Mouse (Mus musculus): ENCODE results near the gene Ppp4r3a. TPM values are rescaled to one million over a fixed set of nuclear protein-coding genes. Genes with fewer than 3 reads are reported as not detected.

The Ppp4r3a gene
- total and polyA plus RNA-seq, 3 experiments: 43.2 to 68.6 (median 68.5) TPM

DNA sequence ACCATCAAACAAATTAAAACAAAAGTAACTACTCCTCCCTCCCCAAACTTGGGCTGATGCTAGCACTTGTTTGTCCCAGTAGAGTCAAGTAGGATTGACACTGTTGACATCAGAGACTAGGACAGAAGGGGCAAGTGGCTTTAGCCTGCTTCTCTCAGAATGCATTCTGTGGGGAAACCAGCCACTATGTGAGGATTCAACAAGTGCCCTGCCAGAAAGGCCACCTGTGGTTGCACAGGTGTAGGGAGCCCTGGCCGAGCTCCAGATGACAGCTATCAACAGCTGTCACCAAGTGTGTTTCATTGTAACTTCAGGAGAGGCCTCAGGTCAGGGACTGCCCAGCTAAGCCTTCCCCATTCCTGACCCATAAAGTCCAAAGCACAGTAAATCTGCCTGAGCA lies 6.5 kb upstream of the Ppp4r3a start:
- no peaks in the 10 kb centered on the region for H3K9me3 ChIP-seq (replicated peaks; ENCODE audit: low read length)
- H3K4me1 ChIP-seq (ENCODE audit: control insufficient read depth in 1 of 2, insufficient read depth in 2 of 2): no peaks in the 10 kb centered on the region
- H3K27ac ChIP-seq (ENCODE audit: insufficient read depth, low read depth): no peak overlapping the region
- in situ Hi-C loops (cut with MboI; ENCODE audit: low pct_ligation_motif_present, low pct_unique_long_range_greater_than_20kb, low sequenced_read_pairs): loop anchor here (10.0 kb wide), 1 partner anchor 975 kb away; no protein-coding TSS in a partner anchor
- DNase-seq (ENCODE audit: extremely low read depth): no peak
- no peak overlapping the region for H3K4me2 ChIP-seq (ENCODE audit: insufficient read depth, low read depth, poor library complexity, severe bottlenecking)
- H3K4me3 ChIP-seq (replicated peaks in 1 of 3; ENCODE audit: low read depth in 2 of 3, low read length in 2 of 3, poor library complexity in 1 of 3): no peak overlapping the region
- dilution Hi-C loops (cut with MboI; ENCODE audit: extremely low pct_ligation_motif_present, extremely low pct_unique_long_range_greater_than_20kb, low sequenced_read_pairs): no loop called here
- TF ChIP-seq SIN3A (IDR thresholded peaks at IDR 0.05; ENCODE audit: low read length) (no peak), EP300 (IDR thresholded peaks at IDR 0.05; ENCODE audit: low read length) (no peak), CHD1 (IDR thresholded peaks at IDR 0.05; ENCODE audit: low read depth, low read length) (no peak), MYC (IDR thresholded peaks at IDR 0.05; ENCODE audit: low read depth, low read length) (no peak), ETS1 (conservative IDR thresholded peaks at IDR 0.05; ENCODE audit: low read depth, low read length) (no peak)
- no peaks in the 10 kb centered on the region for H3K79me2 ChIP-seq (replicated peaks; ENCODE audit: control insufficient read depth, extremely low read depth, insufficient read depth, poor library complexity, severe bottlenecking)
- no peak overlapping the region for H3K9ac ChIP-seq (ENCODE audit: insufficient read depth, low read depth)
- H3K27me3 ChIP-seq (replicated peaks): no peaks in the 10 kb centered on the region
- no peaks in the 10 kb centered on the region for H3K36me3 ChIP-seq (replicated peaks in 1 of 2; ENCODE audit: control insufficient read depth in 1 of 2, insufficient read depth in 1 of 2, low read length in 1 of 2)

DNA sequence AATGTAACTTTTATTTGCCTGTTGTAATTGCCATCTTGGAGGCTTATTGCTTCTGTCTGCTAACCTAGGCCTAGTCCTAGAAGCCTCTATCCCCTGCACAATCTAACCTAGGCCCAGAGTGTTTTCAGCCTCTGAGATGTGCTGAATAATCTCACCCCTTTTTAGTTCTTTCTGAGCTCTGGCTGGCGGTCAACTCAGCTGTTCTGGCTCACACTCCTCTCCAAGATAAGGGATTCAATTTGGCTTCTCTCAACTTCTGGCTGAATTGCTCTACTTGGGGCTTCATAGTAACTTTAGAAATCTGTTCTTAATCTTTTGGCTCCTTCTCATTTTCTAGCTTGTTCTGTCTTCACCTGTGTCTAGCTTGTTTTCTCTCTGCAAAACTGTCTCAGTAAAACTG lies 3.9 kb upstream of the Ppp4r3a start:
- no peak overlapping the region for H3K4me2 ChIP-seq (ENCODE audit: insufficient read depth, low read depth, poor library complexity, severe bottlenecking)
- dilution Hi-C loops (cut with MboI; ENCODE audit: extremely low pct_ligation_motif_present, extremely low pct_unique_long_range_greater_than_20kb, low sequenced_read_pairs): no loop called here
- DNase-seq (ENCODE audit: extremely low read depth): no peak

DNA sequence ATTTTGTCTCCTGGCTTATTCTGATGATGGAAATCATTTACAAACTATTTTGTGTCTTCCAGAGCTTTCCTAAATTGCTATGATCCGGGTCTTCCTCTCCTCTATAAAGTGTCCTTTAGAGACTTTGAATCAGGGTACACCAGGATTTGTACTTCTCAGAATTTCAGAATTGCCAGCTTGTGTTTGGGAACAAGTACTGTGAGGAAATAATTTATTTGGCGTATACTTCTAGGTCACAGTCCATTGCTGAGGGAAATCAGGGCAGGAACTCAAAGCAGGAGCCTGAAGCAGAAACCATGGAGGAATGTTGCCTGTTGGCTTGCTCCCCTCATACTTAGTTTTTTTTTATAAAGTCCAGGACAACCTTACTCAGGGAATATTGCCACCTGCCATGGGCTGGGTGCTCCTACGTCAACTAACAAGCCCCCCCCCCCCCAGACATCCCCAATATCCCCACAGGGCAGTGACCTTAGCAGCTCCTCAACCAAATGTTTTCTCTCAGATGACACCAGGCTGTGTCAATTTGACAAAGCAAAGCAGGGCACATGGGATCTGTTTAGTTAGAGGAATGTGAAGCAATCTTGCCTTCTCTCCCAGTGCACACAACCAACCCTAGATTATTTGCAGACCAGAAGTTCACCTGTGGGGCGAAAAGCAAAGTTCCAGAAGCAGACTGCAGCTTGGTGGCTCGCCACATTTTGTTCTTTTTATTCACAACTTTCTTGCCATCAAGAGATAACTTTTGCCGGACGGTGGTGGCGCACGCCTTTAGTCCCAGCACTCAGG lies 1.6 kb upstream of the Ppp4r3a start:
- peaks cover 0 to 13% of the 10 kb centered on the region in 2 experiments; a peak in 2 of 4 replicates for H3K4me1 ChIP-seq (ENCODE audit: control insufficient read depth in 1 of 2, insufficient read depth in 2 of 2)
- H3K4me3 ChIP-seq (replicated peaks in 1 of 3; ENCODE audit: low read depth in 2 of 3, low read length in 2 of 3, poor library complexity in 1 of 3): no peak overlapping the region
- H3K36me3 ChIP-seq (replicated peaks in 1 of 2; ENCODE audit: control insufficient read depth in 1 of 2, insufficient read depth in 1 of 2, low read length in 1 of 2): peaks cover 6 to 9% of the 10 kb centered on the region in 2 experiments
- dilution Hi-C loops (cut with MboI; ENCODE audit: extremely low pct_ligation_motif_present, extremely low pct_unique_long_range_greater_than_20kb, low sequenced_read_pairs) (no loop called here), in situ Hi-C loops (cut with MboI; ENCODE audit: low pct_ligation_motif_present, low pct_unique_long_range_greater_than_20kb, low sequenced_read_pairs) (loop anchor here (10.0 kb wide), 1 partner anchor 980 kb away; no protein-coding TSS in a partner anchor)
- no peak for DNase-seq (ENCODE audit: extremely low read depth)
- TF ChIP-seq MXI1 (IDR thresholded peaks at IDR 0.05; ENCODE audit: low read depth, low read length) (no peak), SMC3 (IDR thresholded peaks at IDR 0.05; ENCODE audit: low read depth, low read length) (no peak), HCFC1 (IDR thresholded peaks at IDR 0.05; ENCODE audit: low read depth, low read length) (no peak), SIN3A (IDR thresholded peaks at IDR 0.05; ENCODE audit: low read length) (no peak)
- H3K27me3 ChIP-seq (replicated peaks): no peaks in the 10 kb centered on the region
- H3K27ac ChIP-seq (ENCODE audit: insufficient read depth, low read depth): no peak overlapping the region
- H3K9me3 ChIP-seq (replicated peaks; ENCODE audit: low read length): no peaks in the 10 kb centered on the region
- no peak overlapping the region for H3K9ac ChIP-seq (ENCODE audit: insufficient read depth, low read depth)
- H3K79me2 ChIP-seq (replicated peaks; ENCODE audit: control insufficient read depth, extremely low read depth, insufficient read depth, poor library complexity, severe bottlenecking): peaks cover 31% of the 10 kb centered on the region
- no peak overlapping the region for H3K4me2 ChIP-seq (ENCODE audit: insufficient read depth, low read depth, poor library complexity, severe bottlenecking)

More for the DNA sequence above, 3.9 kb upstream of the Ppp4r3a start:
- Histone ChIP-seq H3K9me3 (replicated peaks; ENCODE audit: low read length) (no peaks in the 10 kb centered on the region), H3K79me2 (replicated peaks; ENCODE audit: control insufficient read depth, extremely low read depth, insufficient read depth, poor library complexity, severe bottlenecking) (peaks cover 9% of the 10 kb centered on the region), H3K9ac (ENCODE audit: insufficient read depth, low read depth) (no peak overlapping the region), H3K27ac (ENCODE audit: insufficient read depth, low read depth) (no peak overlapping the region), H3K27me3 (replicated peaks) (no peaks in the 10 kb centered on the region), H3K4me1 (ENCODE audit: control insufficient read depth in 1 of 2, insufficient read depth in 2 of 2) (peaks cover 0 to 6% of the 10 kb centered on the region in 2 experiments; a peak in 2 of 4 replicates), H3K36me3 (replicated peaks in 1 of 2; ENCODE audit: control insufficient read depth in 1 of 2, insufficient read depth in 1 of 2, low read length in 1 of 2) (no peaks in the 10 kb centered on the region), H3K4me3 (replicated peaks in 1 of 3; ENCODE audit: low read depth in 2 of 3, low read length in 2 of 3, poor library complexity in 1 of 3) (no peak overlapping the region)
- in situ Hi-C loops (cut with MboI; ENCODE audit: low pct_ligation_motif_present, low pct_unique_long_range_greater_than_20kb, low sequenced_read_pairs): loop anchor here (10.0 kb wide), 1 partner anchor 977 kb away; no protein-coding TSS in a partner anchor
- TF ChIP-seq EP300 (IDR thresholded peaks at IDR 0.05; ENCODE audit: low read length): no peak
- no peak for TF ChIP-seq TBP (conservative IDR thresholded peaks at IDR 0.05; ENCODE audit: low read depth, low read length)
